Mouse (Mus musculus) spleen, postnatal 36 days (tissue): ENCODE data around the gene 4933428G20Rik.
A peak's percentile ranks its signal among the peaks of the same experiment; 100 is the strongest.

ENCODE experiments used
- DNase-seq, 2 experiments: peaks; one replicate each; pipeline ENCODE4 v3.0.0; 2022; ENCODE audit warnings: low spot score in 2 of 2, mixed read lengths in 1 of 2

Gene 4933428G20Rik

DNA sequence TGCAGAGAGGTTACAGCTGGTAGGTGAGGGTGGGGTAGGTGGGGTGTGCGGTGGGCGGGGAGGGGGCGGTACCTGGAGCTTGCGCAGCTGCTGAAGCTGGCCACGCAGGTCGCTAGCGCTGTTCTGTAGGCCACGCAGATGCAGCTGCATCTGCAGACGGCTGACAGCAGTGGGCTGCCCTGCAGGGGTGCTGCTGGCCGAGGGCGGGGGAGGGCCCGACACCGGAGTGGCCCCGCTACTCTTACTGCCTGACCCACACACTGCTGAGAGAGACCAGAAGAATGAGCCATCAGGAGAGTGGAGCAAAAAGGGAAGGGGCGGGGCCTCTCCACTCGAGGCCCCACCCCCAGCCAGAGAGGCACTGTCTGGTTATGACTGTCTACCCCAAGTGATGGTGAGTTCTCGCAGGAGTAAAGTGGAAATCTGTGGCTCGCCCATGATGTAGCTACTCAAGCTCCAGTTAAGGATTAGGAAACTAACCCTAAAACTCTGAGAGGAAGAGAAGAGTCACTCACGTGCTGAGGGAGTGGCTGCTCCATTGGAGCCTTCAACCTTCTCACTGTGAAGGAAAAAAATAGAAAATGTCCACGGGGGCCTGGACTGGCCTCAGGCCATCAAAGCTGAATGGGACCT is 32.9 kb upstream of the 4933428G20Rik start:
- peak; percentile 38 to 42 for DNase-seq

DNA sequence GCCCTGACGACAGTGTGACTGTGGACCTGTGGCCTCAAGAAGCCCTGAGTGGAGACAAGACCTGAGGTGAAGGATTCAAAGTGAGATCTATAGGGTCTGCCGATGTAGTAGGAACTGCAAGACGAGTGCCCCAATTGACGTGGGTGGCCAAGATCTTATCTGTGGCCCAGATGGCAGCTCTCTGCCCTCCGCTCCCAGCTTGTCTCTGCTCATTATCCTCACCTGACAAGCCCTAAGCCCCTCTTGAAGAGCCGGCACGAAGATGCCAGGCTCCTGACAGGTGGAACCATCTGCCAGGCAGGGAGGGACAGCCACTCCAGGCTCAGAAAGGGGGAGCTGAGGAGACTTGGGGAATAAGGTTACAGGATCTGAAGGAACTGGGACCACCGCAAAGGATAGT is 32.2 kb upstream of the 4933428G20Rik start:
- no peak for DNase-seq

DNA sequence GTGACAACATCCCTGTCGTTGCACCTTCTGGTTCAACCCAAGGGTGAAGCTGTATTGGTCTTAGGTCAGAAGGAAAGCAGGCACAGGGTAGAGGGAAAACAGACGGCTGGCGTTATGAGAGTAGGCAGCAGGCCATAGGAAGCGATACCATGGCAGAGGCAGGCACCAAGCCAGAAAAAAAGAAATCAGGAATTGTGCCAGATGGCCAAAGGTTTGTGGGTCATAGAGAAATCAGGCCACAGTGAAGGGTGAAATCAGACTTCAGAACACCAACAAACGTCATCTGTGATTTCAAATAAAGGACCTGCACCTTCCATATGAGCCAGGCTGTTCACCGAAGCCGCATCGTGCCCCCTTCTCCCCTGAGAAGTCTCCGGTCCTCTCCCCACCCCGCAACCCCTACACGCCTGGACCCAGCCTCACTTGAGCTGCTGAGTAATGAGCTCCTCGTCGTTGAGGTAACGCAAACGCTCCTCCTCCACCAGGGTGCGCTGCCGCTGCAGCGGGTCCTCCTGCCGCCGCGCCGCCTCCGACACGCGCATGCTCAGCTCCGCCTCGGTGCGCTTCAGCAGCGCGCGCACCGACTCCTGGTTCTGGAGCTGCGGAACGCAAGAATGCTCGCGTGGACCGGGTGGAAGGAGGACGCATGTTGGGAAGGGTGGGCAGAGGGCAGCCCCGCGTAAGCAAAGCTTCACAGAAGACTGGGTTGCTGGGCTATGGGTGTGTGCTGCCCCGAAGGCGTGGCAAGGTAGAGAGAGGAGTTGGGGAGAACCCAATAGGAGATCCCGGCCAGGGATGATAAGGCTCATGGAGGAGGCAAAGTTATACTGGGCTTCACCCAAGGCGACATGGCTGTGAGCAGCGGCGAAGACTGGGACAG is 31.5 kb upstream of the 4933428G20Rik start:
- peak; percentile 81 to 84 for DNase-seq

DNA sequence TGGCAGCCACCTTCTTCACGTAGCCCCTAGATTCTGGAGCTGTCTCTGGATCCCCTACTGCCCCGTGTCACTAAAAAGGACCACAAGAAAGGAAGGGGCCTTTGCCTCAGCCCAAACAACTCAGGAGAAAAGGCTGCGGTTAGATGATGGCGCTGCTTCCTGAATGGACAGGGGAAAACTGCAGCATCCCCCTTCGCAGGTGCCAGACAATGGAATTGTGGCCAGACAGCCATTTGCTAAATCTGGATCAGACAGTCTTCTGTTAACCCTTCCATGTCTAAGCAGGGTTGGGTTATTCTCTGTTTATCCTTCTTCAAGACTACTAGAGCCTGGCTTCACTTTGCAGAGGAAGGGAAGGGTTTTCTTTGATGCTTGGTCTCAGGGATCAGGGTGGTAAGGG is 30.8 kb upstream of the 4933428G20Rik start:
- DNase-seq: no peak

DNA sequence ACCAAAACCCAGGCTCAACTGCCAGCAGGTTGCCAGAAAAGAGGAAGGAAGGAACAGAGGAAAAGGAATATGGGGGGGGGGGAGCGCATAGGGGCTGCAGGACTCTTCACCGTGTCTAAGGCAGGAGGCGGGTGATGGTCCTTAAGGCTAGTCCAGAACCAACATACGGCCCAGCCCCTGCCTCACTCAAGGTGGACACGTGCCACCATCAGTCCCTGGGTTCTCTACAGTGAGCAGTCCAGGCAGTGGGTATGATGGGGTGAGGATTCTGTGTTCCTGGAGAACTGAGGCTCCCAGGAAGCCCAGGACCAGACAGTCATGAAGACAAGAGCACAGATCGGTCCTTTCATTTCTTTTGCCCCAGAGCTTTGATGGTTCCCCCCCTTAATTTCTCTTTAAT is 29.9 kb upstream of the 4933428G20Rik start:
- DNase-seq: no peak

DNA sequence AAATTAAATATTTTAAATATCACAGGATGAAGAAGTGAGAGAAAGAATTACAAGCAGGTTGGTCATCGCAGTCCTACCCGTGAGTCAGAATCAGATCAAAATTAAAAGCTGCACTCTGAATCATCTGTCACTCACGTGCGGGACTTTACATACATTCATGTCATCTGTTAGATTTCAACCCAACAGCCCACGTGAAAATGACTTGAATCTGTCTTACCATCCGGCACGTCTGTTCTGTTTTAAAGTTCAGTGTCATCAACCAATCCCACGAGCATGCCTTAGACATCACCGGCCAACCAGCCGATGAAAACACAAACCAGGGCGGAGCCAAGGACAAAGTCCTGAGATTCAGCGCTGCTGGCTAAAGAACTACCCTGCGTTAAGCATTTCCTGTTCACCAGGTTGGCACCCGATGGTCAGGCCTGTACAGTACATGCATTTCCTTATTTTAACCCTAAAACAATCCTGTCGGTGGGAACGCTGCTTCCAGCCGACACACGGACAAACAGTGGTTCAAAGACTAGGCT is 28.2 kb upstream of the 4933428G20Rik start:
- no peak for DNase-seq

DNA sequence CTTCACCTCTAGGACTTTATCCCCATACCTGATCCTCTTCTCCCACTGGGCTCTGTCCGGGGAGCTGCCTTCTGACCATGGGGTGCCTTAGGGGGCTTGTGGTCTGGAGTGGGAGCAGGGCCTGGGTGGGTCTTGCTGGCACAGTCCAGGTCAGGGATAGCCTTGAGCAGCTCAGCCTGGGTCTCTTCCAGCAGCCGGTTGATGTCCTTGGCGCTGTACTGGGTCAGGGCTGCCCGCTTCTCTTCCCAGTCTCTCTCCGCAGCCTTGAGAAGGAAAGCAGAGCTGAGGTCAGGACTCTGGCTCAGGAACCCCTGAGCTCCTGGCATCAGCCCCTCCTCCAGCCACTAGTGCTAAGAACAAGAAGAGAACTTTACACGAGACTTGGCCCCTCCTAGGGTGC is 25.2 kb upstream of the 4933428G20Rik start:
- no peak for DNase-seq

DNA sequence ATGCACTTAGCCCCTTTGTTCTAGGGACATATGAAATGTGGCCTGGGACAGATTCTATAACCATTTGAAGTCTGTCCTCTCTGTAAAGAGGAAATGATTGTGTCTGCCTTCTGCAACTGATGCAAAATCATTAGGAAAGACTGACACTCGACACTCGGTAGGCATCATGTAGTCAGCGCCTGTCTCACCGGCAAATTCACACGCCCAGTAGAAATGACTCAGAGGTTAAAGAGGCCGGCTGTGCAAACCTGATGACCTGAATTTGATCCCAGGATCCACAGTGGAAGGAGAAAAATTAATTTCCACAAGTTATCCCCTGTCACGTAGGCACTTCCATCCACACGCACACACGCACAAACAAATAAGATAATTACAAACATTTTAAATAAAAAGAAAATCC is 24.2 kb upstream of the 4933428G20Rik start:
- no peak for DNase-seq

DNA sequence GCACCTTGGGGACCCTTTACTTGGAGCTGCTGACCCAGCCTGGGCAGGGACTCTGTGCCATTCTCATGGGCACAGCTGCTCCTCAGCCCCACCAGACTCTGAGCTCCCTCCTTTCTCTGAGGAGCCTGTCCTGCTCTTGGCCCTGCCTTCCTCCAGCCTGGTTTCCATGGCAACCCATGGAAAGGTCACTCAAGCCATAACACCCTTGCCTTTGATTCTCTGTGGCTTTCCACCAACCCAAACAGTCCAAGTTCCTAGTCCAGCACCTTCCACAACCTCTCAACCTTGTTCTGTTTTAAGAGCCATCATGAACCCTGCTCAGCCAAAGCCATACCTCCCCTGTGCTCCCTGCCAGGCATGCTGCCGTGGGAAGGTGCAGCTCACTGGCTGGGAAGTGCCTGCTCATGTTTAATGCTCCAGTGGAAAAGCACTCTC is 23.7 kb upstream of the 4933428G20Rik start:
- no peak for DNase-seq

DNA sequence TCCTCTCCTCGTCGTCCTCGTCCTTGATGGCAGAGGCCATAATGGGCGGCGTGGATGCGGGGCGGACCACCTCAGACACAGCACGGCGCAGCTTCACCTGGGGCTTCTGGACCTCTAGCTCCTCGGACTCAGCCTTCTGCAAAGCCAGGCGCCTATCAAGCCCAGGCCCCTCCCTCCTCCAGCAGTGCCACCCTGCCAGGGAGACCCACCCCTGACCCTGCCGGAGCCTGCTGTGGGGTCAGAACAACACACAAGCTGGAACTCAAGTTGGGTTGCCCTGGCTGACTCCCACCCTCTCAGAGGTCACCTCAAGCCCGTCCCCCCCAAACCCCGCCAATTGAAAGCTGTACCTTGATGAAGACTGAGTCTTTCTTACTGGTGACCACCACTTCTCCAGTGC is 23.0 kb upstream of the 4933428G20Rik start:
- no peak for DNase-seq

DNA sequence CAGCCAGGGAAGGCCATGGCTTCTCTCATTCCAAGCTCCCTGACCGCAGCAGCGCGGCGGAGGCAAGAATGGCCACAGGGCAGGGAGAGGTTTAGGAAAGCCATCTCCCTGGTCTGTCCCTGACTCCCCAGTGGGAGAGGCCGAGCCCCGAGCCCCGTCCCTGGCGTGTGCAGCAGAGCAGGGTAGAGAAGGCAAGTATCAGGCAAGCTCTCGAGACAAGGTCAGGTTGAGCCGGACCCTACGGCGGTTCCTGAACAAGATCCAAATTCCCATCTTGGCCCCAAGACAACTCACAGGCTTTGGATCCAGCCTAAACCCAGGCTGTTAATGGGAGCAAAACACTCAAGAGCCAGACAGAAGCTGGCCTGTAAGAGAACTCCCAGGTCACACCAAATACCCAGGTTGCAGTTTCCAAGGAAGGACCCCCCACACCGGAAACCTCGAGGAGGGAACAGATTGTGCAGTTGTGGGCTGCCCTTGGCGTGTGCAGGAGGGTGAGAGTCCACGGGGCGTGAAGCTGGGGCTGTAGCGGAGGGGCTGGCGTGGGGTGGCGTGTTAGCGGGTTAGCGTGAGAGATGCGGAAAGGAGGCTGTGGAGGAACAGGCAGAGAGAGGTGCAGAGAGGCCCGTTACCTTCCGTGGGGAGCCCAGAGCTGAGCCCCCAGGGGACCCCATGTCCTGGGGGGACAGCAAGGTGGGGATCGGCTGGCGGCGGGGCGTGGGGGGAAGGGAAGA is 21.8 kb upstream of the 4933428G20Rik start:
- no peak for DNase-seq

DNA sequence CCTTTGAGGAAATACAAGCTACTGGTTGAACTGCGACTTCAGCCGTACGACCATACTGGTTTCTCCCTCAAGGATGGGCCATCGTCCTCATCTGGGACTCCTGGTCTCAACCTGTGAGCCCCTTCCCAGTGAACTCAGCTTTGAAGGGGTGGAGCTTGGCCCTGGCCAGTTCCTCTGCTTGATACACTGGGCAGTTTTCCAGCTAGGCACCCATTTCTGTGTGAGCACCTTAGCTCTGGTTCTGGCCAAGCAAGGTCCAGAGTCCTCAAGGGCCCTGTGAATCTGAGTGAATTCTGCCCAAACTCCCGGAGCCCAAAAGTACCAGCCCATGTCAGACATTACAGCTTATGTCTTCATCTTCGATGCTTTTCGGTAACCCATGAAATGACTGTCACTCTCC is 20.4 kb upstream of the 4933428G20Rik start:
- DNase-seq: no peak

DNA sequence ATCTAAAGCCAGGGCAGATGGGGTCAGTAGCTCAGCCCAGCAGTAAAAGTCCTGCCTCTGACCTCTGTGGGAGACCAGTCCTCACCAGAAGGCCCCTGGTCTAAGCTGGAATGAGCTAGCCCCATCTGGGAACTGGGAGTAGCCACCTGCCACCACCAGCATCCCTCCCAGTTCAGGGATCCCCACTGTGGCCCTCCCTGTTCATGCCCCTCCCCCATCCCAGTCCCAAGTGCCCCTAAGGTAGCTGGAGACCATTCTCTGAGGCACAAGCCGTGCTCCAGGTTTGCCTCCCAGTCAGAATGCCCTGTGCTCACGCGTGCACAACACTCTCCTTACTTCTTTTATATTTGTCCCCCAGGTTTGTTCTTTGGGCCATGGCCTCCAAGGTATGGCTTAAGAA is 12.9 kb upstream of the 4933428G20Rik start:
- DNase-seq: no peak

DNA sequence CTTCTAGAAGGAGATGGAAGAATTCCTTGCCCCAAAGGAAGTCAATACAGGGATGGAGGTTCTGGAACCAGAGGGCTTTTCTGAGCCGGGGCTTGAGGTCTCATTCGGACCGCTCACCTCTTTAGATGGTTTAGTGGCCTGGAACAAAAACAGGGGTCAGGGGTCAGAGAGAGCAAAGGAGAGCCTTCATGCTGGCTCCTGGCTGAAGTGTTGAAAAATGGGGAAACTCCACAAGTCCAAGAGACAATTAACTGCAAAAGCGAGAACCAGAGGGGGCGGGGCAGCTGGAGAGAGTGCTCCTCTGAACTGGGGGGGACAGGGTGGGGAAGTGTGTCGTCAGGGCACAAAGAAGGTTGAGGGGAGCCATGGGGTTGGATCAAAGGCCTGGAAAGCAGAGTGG is 12.4 kb upstream of the 4933428G20Rik start:
- no peak for DNase-seq

DNA sequence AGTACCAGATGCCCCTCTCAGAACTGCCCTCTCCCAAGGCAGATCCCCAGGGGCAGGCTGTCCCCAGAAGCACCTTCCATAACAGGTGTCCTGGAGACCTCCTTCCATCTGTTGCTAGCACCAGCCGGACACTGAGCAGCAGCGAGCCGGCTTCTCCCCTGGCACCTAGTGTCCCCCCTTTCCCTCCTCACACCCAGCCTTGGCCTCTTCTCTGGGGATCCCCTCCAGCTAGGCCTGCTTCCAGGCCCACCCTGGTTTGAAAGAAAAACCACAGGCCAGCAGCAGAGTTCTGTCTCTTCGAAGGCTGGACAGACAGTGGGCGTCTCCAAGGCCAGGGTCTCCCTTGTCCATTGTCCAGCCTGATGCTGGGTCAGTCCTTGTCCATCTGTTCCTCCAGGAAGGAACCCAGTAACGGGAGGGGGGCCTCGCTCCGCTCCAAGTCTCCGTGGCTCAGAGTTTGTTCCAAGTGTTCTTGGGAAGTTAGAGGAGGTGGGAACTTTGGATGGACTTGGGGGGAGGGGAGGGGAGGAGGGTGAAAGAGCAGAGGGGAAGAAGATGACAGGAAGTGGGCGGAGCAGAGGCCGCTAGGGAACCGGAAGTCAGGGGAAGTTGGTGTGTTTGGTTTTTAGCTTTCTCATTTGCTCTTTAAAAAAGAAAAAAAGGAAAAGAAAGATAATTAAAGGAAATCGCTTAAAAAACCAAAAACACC is 11.7 kb upstream of the 4933428G20Rik start:
- DNase-seq: peak; percentile 71 to 79

DNA sequence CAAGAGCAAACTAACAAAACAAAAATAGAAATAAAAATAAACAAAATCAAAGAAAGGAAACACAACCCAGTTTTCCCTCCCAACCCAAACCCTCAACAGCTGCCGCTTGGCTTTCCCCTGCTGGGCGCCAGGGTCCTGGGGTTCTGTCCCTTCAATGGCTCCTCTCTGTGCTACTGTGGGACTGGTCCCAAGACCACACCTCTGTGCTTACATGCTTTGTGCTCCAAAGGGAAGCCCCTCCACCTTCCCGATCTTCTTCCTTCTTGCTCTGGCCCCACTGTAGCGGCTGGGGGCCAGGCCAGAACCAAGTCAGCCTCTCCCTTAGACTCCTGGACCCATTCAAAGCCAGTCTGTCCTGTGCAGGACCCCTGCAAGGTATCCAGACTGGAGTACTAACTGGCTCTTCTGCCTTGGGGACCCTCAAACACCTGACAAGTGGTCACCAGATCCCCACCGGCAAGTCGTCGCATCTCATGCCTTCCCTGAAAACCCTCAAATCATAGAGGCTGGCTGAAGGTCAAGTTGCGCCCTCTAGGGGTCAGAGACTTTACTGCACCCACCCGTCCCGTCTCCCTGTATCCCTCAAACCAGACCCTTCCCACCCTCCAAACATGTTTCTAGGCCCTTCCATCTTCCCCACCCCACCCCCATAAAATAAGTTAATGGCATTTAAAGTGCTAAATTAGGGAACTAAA is 11.0 kb upstream of the 4933428G20Rik start:
- peak; percentile 51 to 61 for DNase-seq

DNA sequence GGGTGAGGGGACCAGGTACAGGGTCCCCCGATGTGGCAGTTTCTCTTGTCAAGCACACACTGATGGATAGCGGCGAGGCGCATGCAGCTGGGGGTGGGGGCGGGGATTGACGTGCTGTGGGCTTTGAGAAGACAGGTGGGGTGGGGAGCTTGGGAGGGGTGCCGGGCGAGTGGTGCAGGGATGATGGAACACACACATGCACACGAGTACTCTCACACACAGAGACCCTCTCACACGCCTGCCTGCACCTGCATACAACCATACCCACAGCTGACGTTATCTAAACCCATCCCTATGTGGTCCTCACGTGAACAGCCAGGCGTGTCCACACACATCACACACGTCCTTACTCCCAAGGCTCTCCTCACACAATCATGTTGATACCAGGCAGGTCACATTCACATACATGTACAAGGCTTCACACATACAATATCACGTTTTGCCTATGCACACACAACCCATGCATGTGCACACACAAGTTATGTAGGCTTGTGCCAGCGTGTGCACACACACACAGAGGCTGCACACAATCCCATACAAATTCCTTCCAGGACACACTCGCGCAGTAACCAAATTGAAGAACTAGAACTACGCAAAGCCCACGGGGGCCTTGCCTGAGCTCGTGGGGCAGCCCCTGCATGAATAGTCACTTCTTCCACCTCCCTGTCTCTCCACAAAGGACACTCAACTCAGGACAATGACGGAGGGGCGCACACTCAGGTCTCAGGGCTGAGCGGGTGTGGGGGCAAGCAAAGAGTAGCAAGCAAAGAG is 9.8 kb upstream of the 4933428G20Rik start:
- DNase-seq: no peak

DNA sequence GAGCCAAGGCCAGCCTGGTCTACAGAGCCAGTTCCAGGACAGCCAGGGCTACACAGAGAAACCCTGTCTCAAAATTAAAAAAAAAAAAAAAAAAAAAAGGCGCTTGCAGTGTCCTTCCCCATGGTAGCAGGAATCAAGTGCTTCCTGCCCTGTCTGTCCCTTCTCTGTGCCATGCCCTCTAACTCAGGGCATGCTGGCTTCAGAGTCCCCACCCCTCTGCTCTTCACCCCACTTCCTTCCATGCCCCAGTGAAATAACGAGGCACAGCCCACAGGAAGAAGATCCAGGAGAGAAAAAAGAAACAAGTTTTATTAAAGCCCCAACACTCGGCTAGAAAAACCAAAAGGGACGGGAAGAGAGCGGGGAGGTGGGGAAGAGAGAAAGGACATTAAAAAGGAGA is 8.9 kb upstream of the 4933428G20Rik start:
- DNase-seq: peak; percentile 22 to 25

DNA sequence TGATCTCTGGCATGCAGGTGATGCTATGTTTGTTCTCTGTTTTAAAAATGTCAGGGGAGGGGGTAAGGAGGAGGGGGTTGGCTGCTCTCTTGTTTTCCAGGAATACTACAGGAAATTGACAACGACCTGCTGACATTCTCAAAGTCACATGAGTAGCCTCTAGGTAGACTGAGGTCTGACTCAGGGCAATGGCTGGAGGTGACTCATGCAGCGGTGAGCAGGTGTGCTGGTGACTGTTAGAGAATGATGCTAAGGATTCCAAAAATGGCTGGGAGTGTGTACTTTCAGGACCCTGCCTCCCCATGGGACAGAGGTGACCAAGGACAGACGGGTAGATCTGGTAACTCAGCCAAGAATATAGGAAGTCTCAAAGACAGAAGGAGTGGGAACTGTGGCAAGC is 8.1 kb upstream of the 4933428G20Rik start:
- no peak for DNase-seq

DNA sequence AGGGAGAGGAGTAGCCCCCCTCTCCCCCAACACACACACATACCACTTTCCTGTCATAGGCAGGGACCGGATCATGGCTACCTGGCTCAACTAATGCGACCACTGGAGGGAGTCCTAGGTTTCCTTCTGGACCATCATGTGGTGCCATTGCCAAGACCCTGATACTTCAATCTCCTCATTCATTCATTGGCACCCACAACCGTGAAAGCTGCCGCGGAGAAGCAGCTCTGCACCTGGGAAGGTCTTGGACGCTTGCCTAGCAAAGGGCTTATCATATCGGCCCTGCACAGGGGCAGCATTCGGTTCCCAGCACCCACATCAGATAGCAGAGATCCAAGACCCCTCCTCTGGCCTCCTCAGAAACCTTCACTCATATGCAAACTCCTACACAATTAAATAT is 6.2 kb upstream of the 4933428G20Rik start:
- DNase-seq: no peak
